ENCODE assay signal across 25 mouse cellular contexts in the genomic region with DNA sequence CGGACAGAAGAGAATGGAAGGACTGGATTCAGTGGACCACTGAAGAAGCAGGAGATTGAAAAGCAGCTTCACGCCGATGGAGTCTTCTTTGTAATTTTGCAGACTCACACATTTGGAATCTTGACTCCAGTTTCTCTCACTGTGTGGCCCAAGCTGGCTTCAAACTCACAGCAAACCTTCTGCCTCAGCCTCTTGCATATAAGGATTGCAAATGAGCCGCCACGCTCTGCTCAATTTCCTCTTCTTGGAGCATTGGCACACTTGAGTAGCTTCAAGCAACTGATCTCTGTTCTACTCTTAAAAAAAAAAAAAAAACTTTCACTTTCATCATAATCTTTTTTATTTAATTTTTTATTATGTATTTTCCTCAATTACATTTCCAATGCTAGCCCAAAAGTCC. TPM values are rescaled to one million over a fixed set of nuclear protein-coding genes. Genes with fewer than 3 reads are reported as not detected.
DNase-seq lines count a peak whose midpoint lies in the region.
"Had no signal": no experiment of that assay in that cellular context is flagged by ENCODE, and none has a peak within 500 bp of the region (broad histone marks: within the 10 kb centered on the region; RNA-seq: fewer than 3 reads in every experiment).

No protein-coding gene starts in this region.

- no peaks in the 10 kb centered on the region for H3K36me3 ChIP-seq in splenic B cell, adult 2 months (ENCODE audit: control insufficient read depth, insufficient read depth, low read length, poor library complexity, severe bottlenecking)
- H3K36me3 ChIP-seq: forebrain, embryonic 10.5 days; hindbrain, embryonic 10.5 days had no signal

- DNase-seq in heart, adult 11 months, result peak; percentile 86
- DNase-seq in heart, postnatal 10 days, result no peak
- DNase-seq in spleen, postnatal 36 days (ENCODE audit: low spot score in 2 of 2), result peak; percentile 56 to 61
- no peak for DNase-seq in spleen, postnatal 14 days (ENCODE audit: low spot score in 2 of 2)
- peak; percentile 77 for DNase-seq in splenic B cell, adult 2 months (ENCODE audit: low read depth, low spot score)
- DNase-seq in embryo, embryonic 10 days (ENCODE audit: low spot score), result no peak
- DNase-seq: adrenal gland, adult 2 months; adrenal gland, postnatal 14 days; cerebellum, adult 11-12 months; cerebellum, adult 8-10 months; cerebellum, postnatal 10 days; cerebellum, postnatal 36 days; forebrain, postnatal 0 days; gastrocnemius, postnatal 10 days; gastrocnemius, postnatal 36 days; heart, postnatal 36 days had no signal

- intact Hi-C loops in heart, postnatal 10 days (cut with DNase I), result no loop called here

- no peaks in the 10 kb centered on the region for H3K27me3 ChIP-seq in splenic B cell, adult 2 months (ENCODE audit: control insufficient read depth, insufficient read depth, low read length, poor library complexity, severe bottlenecking)
- H3K27me3 ChIP-seq: forebrain, embryonic 13.5 days had no signal

RNA-seq across cellular contexts. Expression of a gene that starts 45.0 kb away (rescaled TPM):
- not detected for total RNA-seq in heart, postnatal 10 days (2021)
- total RNA-seq: adrenal gland, adult 2 months; adrenal gland, postnatal 14 days; adrenal gland, postnatal 4 days; forebrain, postnatal 0 days; gastrocnemius, adult 18-20 months; gastrocnemius, postnatal 10 days; gastrocnemius, postnatal 36 days; granulocyte monocyte progenitor cell, adult 5-6 weeks; heart, adult 8-10 months; heart, postnatal 36 days; hindbrain, postnatal 0 days; MEL had no signal

RNA-seq across cellular contexts. Expression of a gene that starts 52.5 kb away (rescaled TPM):
- total RNA-seq in heart, postnatal 10 days (2021), result 1 to 10 TPM; 1.6 to 2.0 TPM
- total RNA-seq: forebrain, postnatal 0 days had no signal

Comparison
In these comparisons a context has a peak if more than half of its experiments do, and no peak if none do; other contexts are left out.
1. DNase-seq: peak in heart, adult 11 months (single experiment), spleen, postnatal 36 days (2 of 2) and splenic B cell, adult 2 months (single experiment); none in heart, postnatal 10 days (0 of 2), spleen, postnatal 14 days (0 of 2) and embryo, embryonic 10 days (single experiment).